Mouse (Mus musculus) R1 (cell line): ENCODE results near the gene Rerg.

ENCODE experiments used
- DNase-seq: peaks from one replicate; pipeline ENCODE4 v3.0.0-alpha.2; 2018; ENCODE audit warnings: low read depth, low spot score

Gene Rerg

GRCm38 (mm10) chr6:137162481-137162880 lies 7.8 kb downstream of the Rerg start:
- no peak for DNase-seq

- DNase-seq = no peak
Observed at GRCm38 (mm10) chr6:137161491-137162088, 8.7 kb downstream of the Rerg start.

- no peak for DNase-seq
Observed at GRCm38 (mm10) chr6:137159372-137159926, 10.8 kb downstream of the Rerg start.

- peak; percentile 63 for DNase-seq
Observed at GRCm38 (mm10) chr6:137156437-137157219, 13.7 kb downstream of the Rerg start.

GRCm38 (mm10) chr6:137155196-137156137 lies 14.8 kb downstream of the Rerg start:
- peak; percentile 66 for DNase-seq

- no peak for DNase-seq
Observed at GRCm38 (mm10) chr6:137153021-137153420, 17.3 kb downstream of the Rerg start.

GRCm38 (mm10) chr6:137151015-137151414 lies 19.3 kb downstream of the Rerg start:
- DNase-seq = no peak

GRCm38 (mm10) chr6:137149833-137150232 lies 20.5 kb downstream of the Rerg start:
- DNase-seq = no peak

- peak; percentile 74 for DNase-seq
Observed at GRCm38 (mm10) chr6:137146910-137147309, 23.4 kb downstream of the Rerg start.

- DNase-seq = no peak
Observed at GRCm38 (mm10) chr6:137145611-137146010, 24.7 kb downstream of the Rerg start.

GRCm38 (mm10) chr6:137144958-137145535 lies 25.2 kb downstream of the Rerg start:
- no peak for DNase-seq

GRCm38 (mm10) chr6:137144526-137144840 lies 25.8 kb downstream of the Rerg start:
- DNase-seq = no peak

GRCm38 (mm10) chr6:137143818-137144525 lies 26.3 kb downstream of the Rerg start:
- DNase-seq = peak; percentile 59

- peak; percentile 76 for DNase-seq
Observed at GRCm38 (mm10) chr6:137142796-137143195, 27.5 kb downstream of the Rerg start.

GRCm38 (mm10) chr6:137141247-137141820 lies 29.0 kb downstream of the Rerg start:
- DNase-seq = no peak

GRCm38 (mm10) chr6:137138822-137139221 lies 31.5 kb downstream of the Rerg start:
- no peak for DNase-seq

GRCm38 (mm10) chr6:137138391-137138790 lies 31.9 kb downstream of the Rerg start:
- no peak for DNase-seq

GRCm38 (mm10) chr6:137136401-137136800 lies 33.9 kb downstream of the Rerg start:
- DNase-seq = peak; percentile 45

- DNase-seq = peak; percentile 58
Observed at GRCm38 (mm10) chr6:137135506-137136391, 34.5 kb downstream of the Rerg start.
